Mouse (Mus musculus): ENCODE measurements at regions not wholly inside any gene's neighbourhood (a gene's known extent, or its start where the extent isn't known, plus 50 kb on each side); places are given as distances from the start of the nearest gene placed in this dataset.
A peak's percentile ranks its signal among the peaks of the same experiment; 100 is the strongest.

DNA sequence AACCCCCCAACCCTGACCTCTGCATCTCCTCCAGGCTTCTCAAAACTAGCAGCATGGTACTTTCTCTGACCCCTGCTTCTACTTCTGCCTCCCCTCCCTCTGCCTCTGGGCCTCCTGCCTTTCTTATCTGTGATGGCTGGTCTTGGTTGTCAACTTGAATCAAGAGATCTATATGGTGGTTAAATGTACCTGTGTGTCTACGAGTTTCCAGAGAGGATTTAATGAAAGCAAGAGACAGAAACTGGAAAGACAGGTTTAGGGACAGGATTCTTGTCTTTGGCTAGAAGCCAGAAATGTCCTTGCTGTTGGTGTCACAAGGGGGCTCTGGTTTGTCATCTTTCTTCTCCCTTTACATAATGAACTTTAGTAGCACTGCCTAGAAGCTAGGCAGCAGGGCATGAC is 180.9 kb downstream of the Gm19410 start:
- TF ChIP-seq CTCF (IDR thresholded peaks at IDR 0.05; ENCODE audit: low read depth) = peak; percentile 36
- TF ChIP-seq EP300 (optimal IDR thresholded peaks at IDR 0.05) = no peak

All from stomach, postnatal 0 days (tissue).